Mouse (Mus musculus): ENCODE measurements around the gene Nkain4.

- TF ChIP-seq NELFE (IDR thresholded peaks at IDR 0.05; ENCODE audit: low read depth, low read length) (no peak), POLR2A (IDR thresholded peaks at IDR 0.05; ENCODE audit: control insufficient read depth in 1 of 2, insufficient read depth in 1 of 2, low read depth in 1 of 2, low read length in 2 of 2, poor library complexity in 1 of 2) (no peak)
Measured at GRCm38 (mm10) chr2:180928723-180929122, 25.8 kb downstream of the Nkain4 start, which contains the start of gene Birc7.

Measured in MEL (cell line).